9 mouse cellular contexts compared by ENCODE assay signal in the genomic region with DNA sequence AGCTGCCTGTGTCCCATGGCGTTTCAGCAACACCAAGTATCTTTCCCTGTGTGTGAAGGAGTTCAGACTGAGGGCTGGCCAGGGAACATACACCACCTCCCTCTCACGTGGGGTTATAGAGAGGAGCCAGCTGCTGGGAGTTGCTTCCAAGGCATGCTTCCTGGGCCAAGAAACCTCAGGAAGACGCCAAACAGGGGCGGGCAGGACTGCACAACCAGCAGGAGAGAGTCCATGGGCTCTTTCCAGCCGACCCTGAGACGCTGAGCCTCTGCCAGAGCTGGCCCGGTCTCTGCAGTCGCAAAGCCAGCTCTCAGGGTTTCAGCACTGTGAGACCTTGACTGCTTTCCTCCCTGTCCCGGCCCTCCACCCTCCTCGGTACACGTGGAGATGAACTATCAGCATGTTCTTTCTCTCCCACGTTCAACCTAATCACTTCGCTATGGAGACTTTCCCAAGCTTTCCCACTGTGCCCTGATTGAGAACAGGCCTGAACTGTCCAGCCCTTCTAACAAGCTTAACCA. TPM values are rescaled to one million over a fixed set of nuclear protein-coding genes. Genes with fewer than 3 reads are reported as not detected.
DNase-seq lines count a peak whose midpoint lies in the region; ATAC-seq and TF ChIP-seq lines count a peak whose summit lies in the region.
"Had no signal": no experiment of that assay in that cellular context is flagged by ENCODE, and none has a peak within 500 bp of the region (broad histone marks: within the 10 kb centered on the region; RNA-seq: fewer than 3 reads in every experiment).

No protein-coding gene starts in this region.

- peak overlapping the region; percentile 21; the same call in 1 of the 2 replicates for H3K4me3 ChIP-seq in E14TG2a.4 (replicated peaks; ENCODE audit: low read length)
- H3K4me3 ChIP-seq in hindbrain, embryonic 11.5 days (ENCODE audit: low read depth, low read length) = no peak overlapping the region
- no peak overlapping the region for H3K4me3 ChIP-seq in stomach, embryonic 15.5 days (replicated peaks)

- no peak overlapping the region for H3K9ac ChIP-seq in hindbrain, embryonic 11.5 days (ENCODE audit: low read depth, low read length)
- H3K9ac ChIP-seq in stomach, embryonic 15.5 days = no peak overlapping the region

- no peak for TF ChIP-seq CTCF in E14TG2a.4 (conservative IDR thresholded peaks at IDR 0.05; ENCODE audit: low read length)

- H3K36me3 ChIP-seq in E14TG2a.4 (ENCODE audit: insufficient read depth, low read length) = no peaks in the 10 kb centered on the region
- H3K36me3 ChIP-seq in hindbrain, embryonic 11.5 days (ENCODE audit: control insufficient read depth, insufficient read depth, low read length) = no peaks in the 10 kb centered on the region
- H3K36me3 ChIP-seq in stomach, embryonic 15.5 days = no peaks in the 10 kb centered on the region

- H3K27ac ChIP-seq in hindbrain, embryonic 11.5 days (ENCODE audit: low read depth, low read length) = no peak overlapping the region
- peak overlapping the region; percentile 83 for H3K27ac ChIP-seq in stomach, embryonic 15.5 days

- ATAC-seq in hindbrain, embryonic 11.5 days (ENCODE audit: low FRiP score) = no peak
- ATAC-seq in stomach, embryonic 15.5 days (ENCODE audit: insufficient read depth, low FRiP score, low read depth) = peak; percentile 85

- WGBS in hindbrain, embryonic 11.5 days = 50% methylated on average over 13 of the region's 13 CpGs
- whole genome bisulfite sequencing in stomach, embryonic 15.5 days = 25% methylated on average over 13 of the region's 13 CpGs

- no peak overlapping the region for H3K4me2 ChIP-seq in hindbrain, embryonic 11.5 days (replicated peaks; ENCODE audit: low read depth, low read length)
- peak overlapping the region; percentile 33; the same call in 1 of the 2 replicates for H3K4me2 ChIP-seq in stomach, embryonic 15.5 days

- peaks cover 38% of the 10 kb centered on the region for H3K4me1 ChIP-seq in E14TG2a.4 (replicated peaks; ENCODE audit: low read depth, low read length)
- H3K4me1 ChIP-seq in hindbrain, embryonic 11.5 days (replicated peaks; ENCODE audit: control insufficient read depth, insufficient read depth, low read length) = no peaks in the 10 kb centered on the region
- H3K4me1 ChIP-seq in stomach, embryonic 15.5 days = 0 out of 2 replicates have a peak, but pooled peaks cover 7% of the 10 kb centered on the region

- H3K9me3 ChIP-seq in E14TG2a.4 (ENCODE audit: low read length) = no peaks in the 10 kb centered on the region
- H3K9me3 ChIP-seq in hindbrain, embryonic 11.5 days (ENCODE audit: control insufficient read depth, low read length) = no peaks in the 10 kb centered on the region
- H3K9me3 ChIP-seq in stomach, embryonic 15.5 days = no peaks in the 10 kb centered on the region

- peak; percentile 42 to 43 for DNase-seq in cerebellum, adult 18-20 months
- peak; percentile 42 to 66 for DNase-seq in frontal cortex, postnatal 36 days (ENCODE audit: low spot score in 2 of 2)
- DNase-seq in hindbrain, embryonic 11.5 days (ENCODE audit: low spot score) = peak; percentile 19
- DNase-seq in layer of hippocampus, adult 9-11 months = peak; percentile 65
- DNase-seq in lung, postnatal 4 days = peak; percentile 74 to 91
- no peak for DNase-seq in spleen, postnatal 10 days (ENCODE audit: low spot score in 2 of 2)

- H3K27me3 ChIP-seq in E14TG2a.4 (ENCODE audit: insufficient read depth, low read length) = peaks cover 21% of the 10 kb centered on the region
- no peaks in the 10 kb centered on the region for H3K27me3 ChIP-seq in hindbrain, embryonic 11.5 days (ENCODE audit: control insufficient read depth, insufficient read depth, low read length)
- no peaks in the 10 kb centered on the region for H3K27me3 ChIP-seq in stomach, embryonic 15.5 days (replicated peaks)
- H3K27me3 ChIP-seq: CH12.LX had no signal

RNA-seq across cellular contexts. Expression of gene Rassf2, which starts 13.1 kb away (rescaled TPM):
- polyA plus RNA-seq in hindbrain, embryonic 11.5 days (2014; fragmentation: Nextera tagmentation; extraction: Ambion mirVana) = 27.2 and 27.3 TPM in 2 replicates
- polyA plus RNA-seq in stomach, embryonic 15.5 days (2015; fragmentation: Nextera tagmentation; extraction: Ambion mirVana) = 10.9 and 11.7 TPM in 2 replicates

Comparison
In these comparisons a context has a peak if more than half of its experiments do, and no peak if none do; other contexts are left out.
1. DNase-seq: peak in cerebellum, adult 18-20 months (2 of 2), frontal cortex, postnatal 36 days (2 of 2), hindbrain, embryonic 11.5 days (single experiment), layer of hippocampus, adult 9-11 months (single experiment) and lung, postnatal 4 days (2 of 2); none in spleen, postnatal 10 days (0 of 2).